Mouse (Mus musculus) lung, postnatal 0 days (tissue): ENCODE data around the gene Atg10. TPM values are rescaled to one million over a fixed set of nuclear protein-coding genes. Genes with fewer than 3 reads are reported as not detected.
A peak's percentile ranks its signal among the peaks of the same experiment; 100 is the strongest.
"Not testable (repeated sequence)": the region's sequence is repeated elsewhere in the genome, so short reads cannot be mapped to it uniquely, and the experiment has no call there.

Source experiments
- ATAC-seq: fragments of 200-750 bp; cut with Nextera tagmentation; 2 replicates; pipeline ENCODE4 v1.8.0; 2017; ENCODE audit warnings: moderate library complexity
- DNase-seq: peaks from one replicate; pipeline ENCODE4 v3.0.0-alpha.2; 2016; ENCODE audit warnings: low spot score
- H3K27ac ChIP-seq: fragments of 300-500 bp; sonication (generic); 2 replicates; pipeline ENCODE4 v1.5.1; 2014; ENCODE audit warnings: antibody characterized with exemption, mild to moderate bottlenecking, low read length, mixed read lengths
- H3K27me3 ChIP-seq: fragments of 300-500 bp; sonication (generic); replicated peaks from 2 replicates; pipeline ENCODE4 v1.6.1; 2014; ENCODE audit warnings: low read length, mixed read lengths; ENCODE audit not compliant: insufficient read depth
- H3K36me3 ChIP-seq: fragments of 300-500 bp; sonication (generic); 2 replicates; pipeline ENCODE4 v1.6.1; 2014; ENCODE audit warnings: low read length, mixed read lengths; ENCODE audit not compliant: insufficient read depth
- H3K4me1 ChIP-seq: fragments of 300-500 bp; sonication (generic); 2 replicates; pipeline ENCODE4 v1.6.1; 2014; ENCODE audit warnings: antibody characterized with exemption, low read depth, low read length, mixed read lengths; ENCODE audit not compliant: insufficient read depth
- H3K4me2 ChIP-seq: fragments of 300-500 bp; sonication (generic); replicated peaks from 2 replicates; pipeline ENCODE4 v1.6.1; 2014; ENCODE audit warnings: low read depth, mild to moderate bottlenecking, low read length, moderate library complexity, mixed read lengths
- H3K4me3 ChIP-seq: fragments of 300-500 bp; sonication (generic); 2 replicates; pipeline ENCODE4 v1.5.1; 2014; ENCODE audit warnings: low read depth, low read length
- H3K9ac ChIP-seq: fragments of 300-500 bp; sonication (generic); replicated peaks from 2 replicates; pipeline ENCODE4 v1.6.1; 2014; ENCODE audit warnings: low read depth, mild to moderate bottlenecking
- H3K9me3 ChIP-seq: fragments of 300-500 bp; sonication (generic); 2 replicates; pipeline ENCODE4 v1.6.1; 2016; ENCODE audit warnings: low read length, mixed read lengths
- CTCF ChIP-seq: IDR thresholded peaks from 2 replicates; pipeline ENCODE4 v1.5.1; 2016; ENCODE audit warnings: antibody characterized with exemption, mild to moderate bottlenecking
- EP300 ChIP-seq: IDR thresholded peaks from 2 replicates; pipeline ENCODE4 v1.6.1; 2016; ENCODE audit warnings: antibody characterized with exemption, mild to moderate bottlenecking, control low read depth
- WGBS: fragments of 180-500 bp; shearing (Covaris S2); extraction: QIAGEN DNeasy Blood & Tissue Kit; methylation state at CpG from one replicate; pipeline ENCODE4 v1.1.7; 2014; 5-methylcytosine and 5-hydroxymethylcytosine counted together
- polyA plus RNA-seq: library from polyadenylated mRNA; unstranded; fragments of >200 nt; fragmentation: Nextera tagmentation; extraction: Ambion mirVana; gene quantifications from 2 replicates; pipeline ENCODE4 v1.2.1, GENCODE M21; 2015

The Atg10 gene
- polyA plus RNA-seq, 1 experiment from 2014 or later: 14.7 TPM

DNA sequence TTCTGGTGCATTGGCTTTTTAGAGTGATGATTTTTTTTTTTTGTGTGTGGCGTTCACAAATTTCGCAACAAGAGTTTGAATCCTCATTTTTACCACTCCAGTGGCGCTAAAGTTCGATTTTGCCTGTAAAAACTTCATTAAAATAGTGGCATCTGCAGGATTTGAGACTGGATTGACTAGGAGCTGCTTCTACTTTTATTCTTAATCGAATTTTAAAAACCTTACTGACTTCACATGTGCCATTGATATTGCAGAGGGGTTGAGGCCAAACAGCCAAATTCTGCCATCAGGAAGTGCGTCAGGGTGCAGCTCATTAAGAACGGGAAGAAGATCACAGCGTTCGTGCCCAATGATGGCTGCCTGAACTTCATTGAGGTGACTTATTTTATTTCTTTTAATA, 299.7 kb downstream of the Atg10 start:
- 40% methylated on average over 9 of the region's 9 CpGs for WGBS

DNA sequence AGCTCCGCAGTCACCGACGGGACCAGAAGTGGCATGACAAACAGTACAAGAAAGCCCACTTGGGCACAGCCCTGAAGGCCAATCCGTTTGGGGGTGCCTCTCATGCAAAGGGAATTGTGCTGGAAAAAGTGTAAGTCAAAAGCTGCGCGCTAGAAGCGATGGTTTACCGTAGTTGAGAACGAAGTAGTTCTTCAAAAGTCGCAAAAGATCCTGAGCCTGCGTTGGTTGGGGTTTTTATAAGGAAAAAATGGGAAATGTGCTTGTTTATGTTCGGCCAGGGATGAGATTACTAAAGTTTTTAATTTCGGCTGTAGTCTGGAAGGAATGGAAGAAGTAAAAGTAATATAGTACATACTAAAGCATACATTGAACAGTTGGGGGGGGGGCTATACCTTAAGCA, 300.2 kb downstream of the Atg10 start:
- H3K27ac ChIP-seq: peak overlapping the region; percentile 82; the same call in 1 of the 2 replicates

More for the DNA sequence above, 299.7 kb downstream of the Atg10 start:
- DNase-seq (no peak), ATAC-seq (no peak)
- H3K4me3 ChIP-seq: peak overlapping the region; percentile 90
- H3K9ac ChIP-seq: peak overlapping the region; percentile 98
- H3K36me3 ChIP-seq: peaks cover 14% of the 10 kb centered on the region
- TF ChIP-seq EP300 (no peak), CTCF (no peak)
- H3K9me3 ChIP-seq: no peaks in the 10 kb centered on the region
- no peaks in the 10 kb centered on the region for H3K27me3 ChIP-seq
- no peak overlapping the region for H3K27ac ChIP-seq
- no peaks in the 10 kb centered on the region for H3K4me1 ChIP-seq
- H3K4me2 ChIP-seq: peak overlapping the region; percentile 61

DNA sequence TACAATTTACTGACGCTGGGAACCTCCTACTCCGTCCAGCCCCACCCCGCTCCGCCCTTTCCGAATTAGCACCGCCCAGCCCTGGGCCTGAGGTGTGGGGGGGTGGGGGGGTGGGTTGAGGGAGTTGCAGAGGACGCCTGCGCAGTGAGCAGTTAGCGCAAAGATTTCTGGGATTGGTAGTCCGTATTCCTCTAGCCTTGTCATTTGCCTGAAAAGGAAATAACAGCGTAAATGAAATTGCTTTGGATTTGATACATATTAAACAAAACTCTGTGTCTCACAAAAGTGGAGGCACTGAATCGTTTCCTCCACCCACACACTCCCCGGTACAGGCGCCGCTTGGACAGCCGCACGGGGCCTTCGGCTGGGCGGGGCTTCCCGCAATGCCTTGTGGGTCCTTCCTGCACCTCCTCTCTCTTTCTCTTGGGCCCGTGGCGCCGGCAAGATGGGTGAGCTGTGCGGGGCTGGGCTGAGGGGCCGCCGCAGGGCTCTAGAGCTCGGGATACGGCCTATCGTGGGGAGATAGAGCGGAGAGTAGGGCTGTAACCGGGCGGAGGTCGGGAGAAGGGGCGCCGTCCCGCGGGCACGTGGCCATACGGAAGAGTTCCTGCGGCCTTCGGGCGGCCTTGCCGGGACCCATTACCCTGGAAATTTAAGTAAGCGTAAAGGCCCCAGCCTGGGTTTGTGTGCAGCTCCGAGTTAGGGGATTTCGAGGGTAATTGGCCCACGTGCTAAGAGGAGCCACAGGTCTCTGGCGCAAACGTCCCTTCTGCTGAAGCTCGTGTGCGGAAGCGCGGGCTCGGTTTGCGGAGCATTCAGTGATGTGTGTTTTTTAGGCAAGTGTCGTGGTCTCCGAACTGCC, 300.8 kb downstream of the Atg10 start, which contains the start of gene Rps23:
Rps23 (plus strand) TSS at position 208 of the 862 bp plus-strand sequence.
- peak; percentile 97 for DNase-seq
- H3K4me2 ChIP-seq: peak within 1 kb of the TSS; percentile 61
- H3K9me3 ChIP-seq: no peaks in the 10 kb centered on the region
- no peaks in the 10 kb centered on the region for H3K27me3 ChIP-seq
- H3K4me3 ChIP-seq: peak within 1 kb of the TSS; percentile 90
- H3K36me3 ChIP-seq: peaks cover 14% of the 10 kb centered on the region
- H3K4me1 ChIP-seq: no peaks in the 10 kb centered on the region
- TF ChIP-seq EP300 (peak; percentile 90), CTCF (no peak; the same call in 1 of the 2 replicates)
- WGBS: under 1% methylated on average over 57 of the region's 57 CpGs
- ATAC-seq: peak; percentile 99
- H3K27ac ChIP-seq: peak within 1 kb of the TSS; percentile 82
- H3K9ac ChIP-seq: peak within 1 kb of the TSS; percentile 98

More for the DNA sequence above, 300.2 kb downstream of the Atg10 start:
- not testable (repeated sequence) for H3K4me1 ChIP-seq, H3K9me3 ChIP-seq, ATAC-seq, H3K27me3 ChIP-seq
- Histone ChIP-seq H3K9ac (peak overlapping the region; percentile 98), H3K36me3 (peaks cover 14% of the 10 kb centered on the region), H3K4me2 (peak overlapping the region; percentile 61), H3K4me3 (peak overlapping the region; percentile 90)
- peak; percentile 18 for DNase-seq
- whole genome bisulfite sequencing: under 1% methylated on average over 13 of the region's 13 CpGs

DNA sequence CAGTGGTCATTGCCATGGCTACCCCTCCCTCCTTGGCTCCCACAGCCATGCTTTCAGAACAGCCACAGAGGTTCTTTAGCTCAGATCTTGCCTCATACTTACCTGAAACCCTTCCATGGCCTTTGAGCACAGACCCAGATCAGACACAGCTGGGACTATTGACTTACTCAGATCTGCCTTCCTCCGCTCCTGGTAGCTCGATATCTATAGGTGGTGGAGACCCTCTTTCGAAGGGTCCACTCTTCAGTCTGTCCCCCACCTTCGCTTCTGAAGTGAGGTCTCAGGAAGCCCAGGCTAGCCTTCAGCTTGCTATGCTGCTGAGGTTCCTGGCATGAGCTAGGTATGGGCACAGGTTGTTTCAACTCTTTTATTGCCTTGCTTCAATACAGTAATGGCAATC, 309.0 kb downstream of the Atg10 start:
- Histone ChIP-seq H3K9me3 (no peaks in the 10 kb centered on the region), H3K4me1 (no peaks in the 10 kb centered on the region), H3K9ac (no peak overlapping the region), H3K4me3 (no peak overlapping the region), H3K27me3 (no peaks in the 10 kb centered on the region), H3K27ac (no peak overlapping the region), H3K36me3 (no peaks in the 10 kb centered on the region), H3K4me2 (no peak overlapping the region)
- DNase-seq (no peak), ATAC-seq (no peak)
- TF ChIP-seq EP300 (no peak), CTCF (no peak)
- WGBS: 84% methylated on average over 4 of the region's 4 CpGs

DNA sequence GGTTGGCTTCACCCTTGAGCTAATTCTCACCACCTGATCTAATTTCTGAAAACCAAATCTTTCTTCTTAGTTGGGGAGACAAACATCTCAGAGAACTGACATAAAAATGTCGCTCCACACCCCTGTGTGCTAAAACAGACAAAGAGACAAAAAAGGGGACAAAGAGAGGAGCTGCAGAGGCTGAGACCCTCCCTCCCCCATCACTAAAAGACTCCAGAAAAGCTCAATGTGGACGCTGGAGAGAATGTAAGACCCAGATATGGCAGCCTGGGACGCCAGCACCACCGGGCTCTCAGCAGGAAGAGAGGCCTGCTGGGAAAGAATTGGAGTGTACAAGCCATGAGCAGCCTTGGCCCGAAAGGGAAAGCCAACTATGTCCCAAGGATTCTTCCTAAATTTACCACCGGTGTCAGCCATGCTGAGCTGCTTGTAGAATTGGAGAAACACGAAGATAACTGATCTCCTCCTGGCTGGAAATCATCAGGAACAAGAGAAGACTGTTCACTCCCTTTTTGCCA, 310.0 kb downstream of the Atg10 start:
- Histone ChIP-seq H3K4me2 (no peak overlapping the region), H3K27me3 (no peaks in the 10 kb centered on the region), H3K9me3 (no peaks in the 10 kb centered on the region), H3K4me1 (no peaks in the 10 kb centered on the region), H3K27ac (no peak overlapping the region), H3K9ac (no peak overlapping the region), H3K36me3 (no peaks in the 10 kb centered on the region), H3K4me3 (no peak overlapping the region)
- TF ChIP-seq CTCF: no peak
- no peak for TF ChIP-seq EP300
- WGBS: 62% methylated on average over 7 of the region's 7 CpGs
- ATAC-seq: no peak
- no peak for DNase-seq

DNA sequence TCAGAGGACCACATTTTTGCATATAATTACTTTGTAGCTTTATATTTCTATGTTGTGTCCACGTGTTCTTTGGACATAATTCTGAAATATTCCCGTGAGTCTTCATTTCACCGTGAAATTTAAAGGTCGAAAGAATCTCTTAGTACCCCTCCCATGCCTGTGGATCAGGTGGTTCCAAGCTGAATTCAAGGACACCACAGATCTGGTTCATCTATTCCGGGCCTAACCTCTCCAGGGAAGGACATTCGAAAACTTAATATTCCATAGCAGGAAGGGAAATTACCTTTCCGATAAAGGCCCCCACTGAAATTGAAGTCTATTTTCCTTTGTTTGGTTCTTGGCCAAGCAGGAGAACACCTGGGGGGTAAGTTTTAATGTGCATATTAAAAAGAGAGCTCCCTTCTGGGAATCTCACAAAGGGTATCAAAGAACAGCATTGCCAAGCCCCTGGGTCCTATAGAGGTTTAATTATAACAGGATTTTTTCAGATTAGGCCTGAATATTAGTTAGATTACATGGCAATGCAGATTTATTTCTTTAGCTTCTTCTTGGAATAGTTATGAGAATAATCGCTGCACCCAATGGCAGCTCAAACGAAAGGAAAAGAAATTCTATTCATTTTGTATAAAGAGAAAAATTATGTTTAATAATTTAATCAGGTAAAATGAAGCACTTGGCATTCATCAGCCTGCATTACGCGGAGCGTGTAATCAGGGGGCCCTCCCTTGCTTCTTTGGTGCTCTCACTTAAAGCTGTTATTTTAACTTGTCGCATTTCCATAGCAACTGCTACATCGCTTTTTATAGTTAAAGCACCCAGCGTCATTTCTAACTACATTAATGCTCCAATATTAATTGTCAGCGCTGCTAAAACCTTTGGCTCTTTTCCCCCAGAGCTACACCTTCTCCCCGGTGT, 310.8 kb downstream of the Atg10 start:
- Histone ChIP-seq H3K4me3 (no peak overlapping the region), H3K36me3 (no peaks in the 10 kb centered on the region), H3K9ac (no peak overlapping the region), H3K4me2 (no peak overlapping the region), H3K27ac (no peak overlapping the region), H3K4me1 (no peaks in the 10 kb centered on the region), H3K9me3 (no peaks in the 10 kb centered on the region), H3K27me3 (no peaks in the 10 kb centered on the region)
- WGBS: 81% methylated on average over 17 of the region's 17 CpGs
- TF ChIP-seq CTCF (no peak), EP300 (no peak)
- DNase-seq (no peak), ATAC-seq (no peak)
